Mouse (Mus musculus) lung, adult 2 months (tissue): Measurements from ENCODE around the gene Napsa. TPM values are rescaled to one million over a fixed set of nuclear protein-coding genes. Genes with fewer than 3 reads are reported as not detected.
A peak's percentile ranks its signal among the peaks of the same experiment; 100 is the strongest.

Experiments
- DNase-seq: peaks from one replicate; pipeline ENCODE4 v3.0.0; 2022
- H3K4me1 ChIP-seq: fragments of 200-500 bp; 2 replicates; pipeline ENCODE4 v1.6.1; 2011; ENCODE audit warnings: low read length; ENCODE audit not compliant: control insufficient read depth, insufficient read depth
- H3K4me3 ChIP-seq: fragments of 200-500 bp; replicated peaks from 2 replicates; pipeline ENCODE3; 2011; ENCODE audit warnings: low read depth, mild to moderate bottlenecking, control low read depth, low read length; ENCODE audit errors: extremely low read depth
- CTCF ChIP-seq: fragments of 200-500 bp; IDR thresholded peaks from 2 replicates; pipeline ENCODE4 v1.5.1; 2011; ENCODE audit warnings: mild to moderate bottlenecking, low read length, control low read depth; ENCODE audit not compliant: insufficient read depth
- POLR2A ChIP-seq: fragments of 200-500 bp; IDR thresholded peaks from 2 replicates; pipeline ENCODE4 v1.6.1; 2011; ENCODE audit warnings: low read depth, mild to moderate bottlenecking, control low read depth, low read length, borderline replicate concordance; ENCODE audit errors: extremely low read depth
- WGBS: fragments of 180-500 bp; shearing (Covaris S2); methylation state at CpG from one replicate; pipeline ENCODE4 v1.1.7; 2018; 5-methylcytosine and 5-hydroxymethylcytosine counted together
- polyA plus RNA-seq: library from polyadenylated mRNA; depleted of rRNA; stranded (reverse); fragments of >200 nt; gene quantifications from 2 replicates; pipeline ENCODE4 v1.2.3, GENCODE M21; 2012

Gene Napsa
- polyA plus RNA-seq, 1 experiment: 576 TPM

- WGBS: 91% methylated on average over 41 of the region's 41 CpGs
- Histone ChIP-seq H3K4me3 (no peak overlapping the region), H3K4me1 (no peaks in the 10 kb centered on the region; the same call in 1 of the 2 replicates)
- TF ChIP-seq POLR2A (no peak), CTCF (no peak)
- DNase-seq: no peak
Observed at GRCm38 (mm10) chr7:44538756-44539624, 33.2 kb upstream of the Napsa start.

DNA sequence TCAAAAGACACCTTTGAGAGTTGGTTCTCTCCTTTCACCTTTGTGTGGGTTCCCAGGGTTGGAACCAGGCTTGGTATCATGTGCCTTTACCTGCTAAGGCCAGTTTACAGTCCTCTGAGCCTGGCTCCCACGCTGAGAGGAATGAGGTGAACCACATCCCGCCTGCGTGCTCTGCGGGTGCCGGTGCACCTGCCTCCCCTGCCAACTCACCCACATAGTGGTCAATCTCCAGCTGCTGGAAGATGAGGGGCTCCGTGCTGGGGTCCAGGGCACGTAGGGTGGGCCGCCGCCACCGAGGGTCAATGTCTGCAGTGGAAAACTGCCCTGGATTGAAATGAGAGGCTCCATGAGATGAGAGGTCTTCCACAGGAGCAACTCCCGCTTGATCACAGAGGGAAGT is 29.6 kb upstream of the Napsa start:
- H3K4me1 ChIP-seq: no peaks in the 10 kb centered on the region
- DNase-seq: no peak
- TF ChIP-seq POLR2A: no peak
- no peak for TF ChIP-seq CTCF
- 94% methylated on average over 11 of the region's 11 CpGs for WGBS
- H3K4me3 ChIP-seq: no peak overlapping the region

- TF ChIP-seq POLR2A: no peak
- no peak for TF ChIP-seq CTCF
- 73% methylated on average over 12 of the region's 12 CpGs for WGBS
- Histone ChIP-seq H3K4me1 (no peaks in the 10 kb centered on the region; the same call in 1 of the 2 replicates), H3K4me3 (no peak overlapping the region)
- no peak for DNase-seq
Observed at GRCm38 (mm10) chr7:44543071-44543470, 29.1 kb upstream of the Napsa start.

GRCm38 (mm10) chr7:44546274-44546673 is 25.9 kb upstream of the Napsa start:
- Histone ChIP-seq H3K4me3 (no peak overlapping the region), H3K4me1 (no peaks in the 10 kb centered on the region; the same call in 1 of the 2 replicates)
- 93% methylated on average over 3 of the region's 3 CpGs for WGBS
- DNase-seq: no peak
- TF ChIP-seq POLR2A (no peak), CTCF (no peak)

DNA sequence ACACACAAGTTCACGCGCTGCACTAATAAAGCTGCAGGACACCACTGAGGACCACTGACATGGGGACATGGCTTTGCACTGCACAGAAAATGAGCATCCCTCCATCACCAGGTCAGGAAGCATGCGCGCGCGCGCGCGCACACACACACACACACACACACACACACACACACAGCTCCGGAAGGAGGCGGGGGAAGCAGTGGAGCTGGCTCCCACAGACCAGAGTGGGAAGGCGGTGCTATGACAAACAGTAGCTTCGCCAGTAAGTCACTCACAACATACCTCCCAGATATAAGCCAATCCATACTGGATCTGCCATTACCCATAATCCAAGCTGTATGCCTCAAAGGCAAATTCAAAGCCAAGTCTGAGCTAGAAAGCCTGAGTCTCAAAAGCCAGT is 25.1 kb upstream of the Napsa start:
- Histone ChIP-seq H3K4me3 (no peak overlapping the region), H3K4me1 (no peaks in the 10 kb centered on the region; the same call in 1 of the 2 replicates)
- no peak for TF ChIP-seq CTCF
- no peak for TF ChIP-seq POLR2A
- 87% methylated on average over 13 of the region's 13 CpGs for WGBS
- DNase-seq: no peak

DNA sequence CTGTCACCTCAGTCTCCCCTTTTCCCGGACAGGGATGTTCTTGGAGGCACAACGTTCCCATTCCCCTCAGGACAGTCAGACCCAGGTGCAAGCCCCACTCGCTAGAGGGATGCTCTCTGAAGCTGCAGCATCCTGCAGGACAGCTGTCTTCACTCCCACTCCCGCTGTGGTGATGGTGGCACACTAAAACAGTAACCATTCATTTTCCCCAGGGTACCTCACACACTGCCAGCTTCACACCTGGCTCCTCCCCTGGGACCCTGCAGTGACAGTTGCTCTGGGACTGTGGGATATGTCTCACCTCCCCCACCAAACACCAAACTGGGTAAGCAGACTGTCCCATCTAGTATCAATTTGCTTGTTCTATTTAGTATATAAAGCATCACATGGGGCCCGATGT is 24.5 kb upstream of the Napsa start:
- H3K4me3 ChIP-seq: no peak overlapping the region

DNA sequence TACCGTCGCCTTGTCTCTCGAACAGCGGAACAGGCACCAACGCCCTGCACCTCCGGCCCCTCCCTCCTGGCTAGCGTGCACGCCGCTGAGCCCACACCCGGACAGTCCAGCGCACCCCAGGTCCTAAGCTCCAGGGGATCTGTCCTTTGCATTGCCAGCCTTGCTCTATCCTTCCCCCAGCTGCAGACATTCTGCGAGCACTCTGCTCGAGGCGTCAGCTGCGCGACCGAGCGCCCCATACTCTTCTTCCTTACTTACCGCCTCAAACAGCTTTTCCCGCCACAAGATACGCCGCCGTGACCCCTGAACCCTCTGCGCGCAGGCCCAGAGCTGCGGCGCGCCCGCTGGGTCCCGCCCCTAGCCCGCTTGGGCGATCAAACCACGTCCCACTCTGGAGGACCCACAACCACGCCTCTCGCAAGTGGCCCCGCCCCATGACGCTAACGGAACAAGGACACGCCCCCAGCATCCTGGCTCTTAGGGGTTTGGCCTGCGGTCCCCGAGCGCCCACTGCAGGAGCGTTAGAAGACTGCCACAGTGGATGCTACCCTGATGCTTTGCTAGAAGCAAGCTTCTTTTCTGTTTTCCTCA is 23.6 kb upstream of the Napsa start, which contains the start of gene Pold1:
TSS of gene Pold1 (minus strand) at position 353 of the 591 bp plus-strand sequence.
- Histone ChIP-seq H3K4me1 (no peaks in the 10 kb centered on the region; the same call in 1 of the 2 replicates), H3K4me3 (peak within 1 kb of the TSS; percentile 95)
- TF ChIP-seq CTCF (peak; percentile 77), POLR2A (peak; percentile 34; the same call in 1 of the 2 replicates)
- DNase-seq: peak; percentile 100
- under 1% methylated on average over 43 of the region's 43 CpGs for WGBS

More for the DNA sequence above, 24.5 kb upstream of the Napsa start:
- TF ChIP-seq POLR2A (no peak), CTCF (no peak)
- no peak for DNase-seq
- 13% methylated on average over 5 of the region's 5 CpGs for WGBS
- H3K4me1 ChIP-seq: no peaks in the 10 kb centered on the region; the same call in 1 of the 2 replicates

GRCm38 (mm10) chr7:44549621-44550408 is 22.4 kb upstream of the Napsa start:
- H3K4me3 ChIP-seq: no peak overlapping the region
- H3K4me1 ChIP-seq: no peaks in the 10 kb centered on the region; the same call in 1 of the 2 replicates
- WGBS: 93% methylated on average over 23 of the region's 23 CpGs
- DNase-seq: no peak
- no peak for TF ChIP-seq POLR2A
- no peak for TF ChIP-seq CTCF

DNA sequence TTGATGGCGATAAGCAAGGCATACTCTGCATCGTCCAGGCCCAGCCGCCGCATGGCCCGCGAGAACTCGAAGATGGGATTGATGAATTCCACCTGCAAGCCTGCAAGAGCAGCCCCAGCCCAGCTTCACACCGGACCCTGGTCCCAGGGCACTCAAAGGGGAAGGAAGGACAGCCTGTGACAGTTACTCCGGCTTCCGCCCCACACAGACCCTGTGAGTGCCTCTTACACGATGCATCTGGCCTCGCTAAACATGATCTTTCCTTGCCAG is 21.8 kb upstream of the Napsa start:
- no peak overlapping the region for H3K4me3 ChIP-seq
- no peak for TF ChIP-seq POLR2A
- TF ChIP-seq CTCF: no peak
- DNase-seq: no peak
- WGBS: 93% methylated on average over 12 of the region's 12 CpGs
- H3K4me1 ChIP-seq: no peaks in the 10 kb centered on the region; the same call in 1 of the 2 replicates
